Mouse (Mus musculus): ENCODE results near the gene Yif1a.

The Yif1a gene

DNA sequence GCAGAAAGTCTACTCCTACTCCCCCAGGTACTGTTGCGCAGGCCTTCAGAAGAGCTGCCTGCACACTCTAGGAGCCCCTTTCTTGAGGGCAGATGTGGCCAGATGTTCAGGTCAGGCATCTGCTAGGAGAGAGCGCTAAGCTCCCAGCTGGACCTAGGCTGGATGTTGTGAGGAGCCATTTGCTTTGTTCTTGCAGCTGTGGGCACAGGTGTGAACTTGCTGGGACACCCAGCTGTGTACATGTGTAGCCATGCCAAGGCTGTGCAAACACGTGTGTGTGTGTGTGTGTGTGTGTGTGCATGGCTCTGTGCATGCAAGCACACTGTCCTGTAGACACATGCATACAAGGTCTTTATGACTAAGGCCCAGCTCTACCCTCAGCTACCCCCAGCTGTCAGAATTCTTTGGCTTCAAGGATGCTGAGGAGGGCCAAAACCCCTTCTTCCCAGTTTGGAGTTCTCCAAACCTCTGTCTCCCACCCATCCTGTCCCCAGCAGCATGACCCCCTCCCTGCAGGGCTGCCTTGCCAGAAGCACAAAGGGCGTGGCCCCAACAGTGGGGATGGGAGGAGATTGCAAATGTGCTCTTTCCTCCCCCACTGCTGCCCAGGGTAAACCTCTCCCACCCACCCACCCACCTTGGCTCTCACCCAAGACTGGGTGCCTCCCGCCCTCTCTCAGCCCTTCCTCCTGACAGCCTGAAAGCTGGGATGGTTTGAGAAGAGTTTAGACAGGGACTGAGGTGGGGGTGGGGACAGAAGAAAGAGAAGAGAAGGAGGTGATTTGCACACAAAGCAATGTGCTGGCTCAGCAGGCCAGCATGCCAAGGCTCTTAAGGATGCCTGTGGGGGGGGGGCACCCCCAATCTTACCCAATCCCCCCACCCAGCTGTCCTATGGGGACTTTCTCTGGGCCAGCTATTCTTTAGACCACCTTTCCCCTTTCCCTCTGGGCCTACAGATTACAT is 27.7 kb upstream of the Yif1a start:
- DNase-seq = no peak

DNA sequence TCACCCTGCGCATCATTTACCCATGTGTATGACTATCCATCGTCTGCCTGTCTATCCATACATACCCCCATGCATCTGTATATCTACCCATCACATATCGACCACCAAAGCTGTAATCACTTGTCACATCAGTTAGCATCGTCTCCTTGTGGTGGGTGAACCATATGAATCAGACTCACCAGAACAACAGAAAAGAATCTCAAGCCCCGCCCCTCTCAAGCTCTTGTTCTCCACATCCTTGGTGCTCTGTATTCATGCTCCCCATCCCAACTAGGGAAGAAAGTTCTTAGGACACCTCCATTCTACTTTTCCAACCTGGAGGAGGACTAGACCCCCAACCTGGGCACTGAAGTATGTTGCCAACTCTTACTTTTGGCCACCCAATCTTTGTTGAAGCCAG is 26.3 kb upstream of the Yif1a start:
- DNase-seq = no peak

DNA sequence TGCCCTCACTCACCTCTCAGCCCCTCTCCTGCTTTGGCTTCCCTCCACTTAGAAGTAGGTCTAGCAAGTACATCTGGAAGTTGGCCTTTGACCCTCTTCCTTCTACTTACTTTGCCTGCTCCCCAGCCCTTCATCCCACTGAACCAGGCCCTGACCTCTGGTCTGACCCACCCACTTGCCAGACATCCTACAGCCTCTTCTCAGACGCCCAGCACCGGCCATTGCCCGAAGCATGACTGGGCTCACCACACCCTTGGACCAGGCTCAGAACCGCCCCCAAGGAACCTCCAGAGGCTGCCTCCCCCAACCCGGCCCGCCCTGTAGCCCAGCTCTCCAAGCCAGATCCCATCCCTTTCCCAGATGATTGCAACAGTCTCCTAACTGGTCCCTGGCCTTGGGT is 25.9 kb upstream of the Yif1a start:
- no peak for DNase-seq

DNA sequence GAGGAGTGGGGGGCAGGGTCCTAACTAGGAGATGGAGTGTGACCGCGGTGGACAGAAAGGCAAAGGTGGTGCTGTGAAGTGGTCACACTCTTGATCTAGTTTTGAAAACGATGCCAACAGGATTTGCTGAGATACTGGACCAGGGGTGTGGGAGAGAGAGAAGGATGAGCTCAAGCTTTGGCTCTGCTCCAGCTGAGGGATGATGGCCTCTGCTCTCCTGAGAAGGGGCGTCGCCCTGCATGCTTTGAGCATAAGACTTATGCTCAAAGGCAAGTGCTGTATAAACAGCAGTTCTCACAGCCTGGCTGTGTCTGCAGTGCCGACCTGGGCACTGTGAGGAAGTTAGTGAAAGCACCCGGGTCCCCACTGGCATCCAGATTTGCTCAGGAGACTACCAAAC is 23.2 kb upstream of the Yif1a start:
- DNase-seq = no peak

DNA sequence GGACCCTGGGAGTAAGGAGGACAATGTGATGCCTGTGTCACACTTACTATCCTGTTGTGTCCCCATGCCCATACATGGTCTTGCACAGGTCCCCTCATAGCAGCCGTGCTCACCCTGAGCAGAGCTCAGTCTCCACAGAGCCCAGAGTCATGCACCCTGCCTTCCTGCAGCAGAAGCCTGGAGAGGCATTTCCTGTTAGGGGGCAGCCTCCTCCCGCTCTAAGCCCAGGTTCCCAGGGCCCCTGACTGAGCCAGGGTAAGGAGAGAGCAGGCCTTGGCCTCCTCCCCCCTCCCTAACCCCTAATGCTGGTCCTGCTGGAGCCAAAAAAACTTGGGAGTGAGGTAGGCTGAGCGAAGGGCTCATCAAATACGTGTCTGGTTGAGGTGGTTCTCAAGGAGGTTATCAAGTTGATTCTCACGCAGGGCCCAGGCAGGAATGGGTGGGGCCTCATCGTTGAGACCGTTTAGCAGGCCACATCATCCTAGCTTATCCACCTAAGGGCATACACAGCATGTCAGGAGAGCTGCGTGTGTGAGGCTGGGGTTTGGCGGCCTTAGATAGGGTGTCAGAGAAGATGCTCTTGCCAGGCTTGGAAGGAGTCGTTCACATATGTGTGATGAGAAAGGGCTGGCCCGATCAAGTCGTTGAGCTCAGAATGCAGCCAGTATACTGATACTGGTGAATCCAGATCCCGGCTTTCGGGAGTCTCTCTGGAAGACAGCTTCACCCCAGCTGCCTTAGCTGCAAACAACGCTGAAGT is 21.1 kb upstream of the Yif1a start:
- DNase-seq = peak; percentile 28

DNA sequence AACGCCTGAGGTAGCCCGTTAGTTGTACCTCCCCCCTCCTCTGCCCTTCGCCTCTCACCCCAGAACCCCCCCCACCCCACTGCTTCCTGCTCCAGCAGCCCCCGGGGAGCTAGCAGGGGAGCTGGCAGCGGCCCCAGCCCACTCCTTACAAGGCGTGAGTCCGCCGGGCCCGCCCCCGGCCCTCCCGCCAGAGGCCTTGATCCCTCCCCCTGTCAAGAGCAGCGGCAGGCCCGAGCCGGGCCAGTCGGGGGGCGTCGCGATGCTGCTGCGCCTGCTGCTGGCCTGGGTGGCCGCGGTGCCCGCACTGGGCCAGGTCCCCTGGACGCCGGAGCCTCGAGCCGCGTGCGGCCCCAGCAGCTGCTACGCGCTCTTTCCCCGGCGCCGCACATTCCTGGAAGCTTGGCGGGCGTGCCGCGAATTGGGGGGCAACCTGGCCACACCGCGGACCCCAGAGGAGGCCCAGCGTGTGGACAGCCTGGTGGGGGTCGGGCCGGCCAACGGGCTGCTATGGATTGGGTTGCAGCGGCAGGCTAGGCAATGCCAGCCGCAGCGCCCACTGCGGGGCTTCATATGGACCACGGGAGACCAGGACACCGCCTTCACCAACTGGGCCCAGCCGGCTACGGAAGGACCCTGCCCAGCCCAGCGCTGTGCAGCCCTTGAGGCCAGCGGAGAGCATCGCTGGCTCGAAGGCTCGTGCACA is 20.3 kb upstream of the Yif1a start, which contains the start of gene Cd248:
Gene Cd248 (plus strand): TSS at position 212 of the 703 bp plus-strand sequence.
- peak; percentile 42 for DNase-seq

DNA sequence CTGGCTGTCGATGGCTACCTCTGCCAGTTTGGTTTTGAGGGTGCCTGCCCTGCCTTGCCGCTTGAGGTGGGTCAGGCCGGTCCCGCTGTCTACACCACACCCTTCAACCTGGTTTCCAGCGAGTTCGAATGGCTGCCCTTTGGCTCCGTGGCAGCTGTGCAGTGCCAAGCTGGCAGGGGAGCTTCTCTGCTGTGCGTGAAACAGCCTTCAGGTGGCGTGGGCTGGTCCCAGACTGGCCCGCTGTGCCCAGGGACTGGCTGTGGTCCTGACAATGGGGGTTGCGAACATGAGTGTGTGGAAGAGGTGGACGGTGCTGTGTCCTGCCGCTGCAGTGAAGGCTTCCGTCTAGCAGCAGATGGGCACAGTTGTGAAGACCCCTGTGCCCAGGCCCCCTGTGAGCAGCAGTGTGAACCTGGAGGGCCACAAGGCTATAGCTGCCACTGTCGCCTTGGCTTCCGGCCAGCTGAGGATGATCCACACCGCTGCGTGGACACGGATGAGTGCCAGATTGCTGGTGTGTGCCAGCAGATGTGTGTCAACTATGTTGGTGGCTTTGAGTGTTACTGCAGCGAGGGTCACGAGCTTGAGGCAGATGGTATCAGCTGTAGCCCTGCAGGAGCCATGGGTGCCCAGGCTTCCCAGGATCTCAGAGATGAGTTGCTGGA is 19.6 kb upstream of the Yif1a start:
- DNase-seq = peak; percentile 52

DNA sequence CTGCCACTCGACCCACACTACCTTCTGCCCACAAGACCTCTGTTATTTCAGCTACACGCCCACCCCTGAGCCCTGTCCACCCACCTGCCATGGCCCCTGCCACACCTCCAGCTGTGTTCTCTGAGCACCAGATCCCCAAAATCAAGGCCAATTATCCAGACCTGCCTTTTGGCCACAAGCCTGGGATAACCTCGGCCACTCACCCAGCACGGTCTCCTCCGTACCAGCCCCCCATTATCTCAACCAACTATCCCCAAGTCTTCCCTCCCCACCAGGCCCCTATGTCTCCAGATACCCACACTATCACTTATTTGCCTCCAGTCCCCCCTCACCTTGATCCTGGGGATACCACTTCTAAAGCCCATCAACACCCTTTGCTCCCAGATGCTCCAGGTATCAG is 18.9 kb upstream of the Yif1a start:
- peak; percentile 36 for DNase-seq

DNA sequence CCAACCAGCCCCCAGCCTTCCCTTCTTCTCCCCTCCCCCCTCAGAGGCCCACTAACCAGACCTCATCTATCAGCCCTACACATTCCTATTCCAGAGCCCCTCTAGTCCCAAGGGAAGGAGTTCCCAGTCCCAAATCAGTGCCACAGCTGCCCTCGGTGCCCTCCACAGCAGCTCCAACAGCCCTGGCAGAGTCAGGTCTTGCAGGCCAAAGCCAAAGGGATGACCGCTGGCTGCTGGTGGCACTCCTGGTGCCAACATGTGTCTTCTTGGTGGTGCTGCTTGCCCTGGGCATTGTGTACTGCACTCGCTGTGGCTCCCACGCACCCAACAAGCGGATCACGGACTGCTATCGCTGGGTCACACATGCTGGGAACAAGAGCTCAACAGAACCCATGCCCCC is 18.4 kb upstream of the Yif1a start:
- peak; percentile 34 for DNase-seq

DNA sequence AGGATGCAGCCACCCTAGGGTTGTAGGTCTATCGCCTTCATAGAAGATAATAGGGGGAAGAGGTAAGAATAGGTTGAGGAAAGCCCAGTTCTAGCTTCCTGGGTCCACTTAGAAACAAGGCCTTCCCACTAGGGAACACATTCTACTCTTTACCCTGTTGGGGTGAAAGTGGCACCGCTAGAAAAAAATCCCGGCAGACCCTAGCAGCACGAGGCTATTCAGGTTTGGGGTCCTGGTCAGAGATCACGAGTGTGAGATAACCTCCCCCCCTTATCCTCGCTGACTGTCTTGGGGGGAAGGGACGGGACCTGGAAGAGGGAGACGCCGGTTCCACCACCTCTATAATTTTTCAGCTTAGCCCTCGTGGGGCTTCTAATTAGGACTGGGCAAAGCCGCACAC is 17.3 kb upstream of the Yif1a start:
- DNase-seq = peak; percentile 41

DNA sequence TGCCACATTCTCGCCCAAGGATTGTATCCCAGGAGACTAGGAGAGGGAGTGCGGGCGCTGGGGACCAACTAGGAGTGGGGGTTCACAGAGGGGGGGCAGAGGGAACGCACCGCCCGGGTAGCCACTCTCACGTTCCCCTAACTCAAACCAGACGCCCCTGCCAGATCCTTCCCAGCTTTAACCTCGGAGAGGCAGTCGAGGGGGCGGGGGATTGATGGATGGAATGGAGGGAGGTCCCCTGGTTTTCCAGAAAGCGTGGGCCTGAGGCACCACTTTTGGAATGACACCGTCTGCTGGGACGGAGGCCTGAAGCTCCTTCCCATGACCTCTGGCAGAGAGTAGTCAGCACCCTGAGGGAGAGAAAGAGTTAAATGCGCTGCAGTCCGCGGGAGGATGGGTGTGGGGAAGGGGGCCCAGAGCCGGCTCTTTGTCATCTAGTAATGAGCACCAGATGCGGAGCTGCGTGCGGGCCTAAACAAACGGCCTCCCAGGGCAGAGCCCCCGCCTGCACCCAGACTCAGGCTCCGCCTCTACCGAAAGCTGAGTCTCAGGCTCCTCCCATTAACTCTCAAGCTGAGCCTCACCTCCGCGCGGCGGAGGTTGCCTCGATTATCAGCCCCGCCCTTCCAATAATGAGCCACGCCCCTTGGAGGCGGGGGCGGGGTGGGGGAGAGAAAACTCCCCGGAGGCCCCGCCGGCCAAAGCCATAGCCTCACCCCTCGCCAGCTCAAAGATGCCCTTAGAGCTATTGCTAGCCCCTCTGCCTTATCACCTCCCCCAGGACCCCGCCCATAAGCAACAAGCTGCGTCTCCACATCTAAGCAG is 16.6 kb upstream of the Yif1a start:
- DNase-seq = peak; percentile 71

DNA sequence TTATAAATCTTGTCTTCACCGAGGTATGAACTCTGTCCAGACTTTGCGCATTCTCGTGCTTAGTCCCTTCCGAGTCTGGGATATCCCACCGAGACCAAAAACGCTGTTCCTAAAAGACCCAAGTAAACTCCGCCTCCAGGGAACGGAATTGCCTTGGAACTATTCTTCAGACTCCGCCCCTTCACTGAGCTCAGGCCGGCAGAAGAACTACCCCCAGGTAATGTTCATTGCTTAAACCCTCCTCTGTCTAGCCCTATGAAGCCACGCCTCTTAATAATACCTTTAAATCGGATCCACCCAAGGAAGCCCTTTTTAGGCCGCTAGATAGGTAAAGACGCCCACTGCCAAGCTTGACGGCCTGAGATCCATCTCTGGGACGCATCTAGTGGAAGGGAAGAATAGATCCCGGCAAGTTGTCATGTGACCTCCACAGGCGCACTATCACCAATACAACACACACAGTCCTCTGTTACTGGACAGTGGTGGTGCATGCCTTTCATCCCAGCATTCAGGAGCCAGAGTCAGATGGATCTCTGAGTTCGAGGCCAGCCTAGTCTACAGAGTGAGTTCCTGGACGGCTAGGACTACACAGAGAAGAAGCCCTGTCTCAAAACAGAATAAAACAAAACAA is 15.8 kb upstream of the Yif1a start:
- DNase-seq = peak; percentile 34

DNA sequence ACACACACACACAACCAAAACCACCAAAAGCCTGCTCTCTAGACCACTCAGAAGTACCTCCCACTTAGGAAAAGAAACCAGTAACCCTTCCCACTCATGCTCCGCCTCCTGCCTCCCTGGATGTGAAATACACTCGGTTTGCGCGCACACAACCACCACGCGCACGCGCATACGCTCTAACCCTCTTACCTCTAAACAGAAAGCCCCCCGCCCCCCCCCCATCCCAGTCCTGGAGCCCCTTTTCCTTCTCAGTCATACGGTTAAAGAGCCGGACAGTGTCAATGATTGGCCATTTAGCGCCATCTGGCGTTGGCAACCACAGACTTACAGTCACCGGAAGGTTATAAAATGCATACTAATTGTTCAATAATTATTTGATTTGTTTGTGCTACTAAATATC is 15.3 kb upstream of the Yif1a start:
- peak; percentile 47 for DNase-seq

DNA sequence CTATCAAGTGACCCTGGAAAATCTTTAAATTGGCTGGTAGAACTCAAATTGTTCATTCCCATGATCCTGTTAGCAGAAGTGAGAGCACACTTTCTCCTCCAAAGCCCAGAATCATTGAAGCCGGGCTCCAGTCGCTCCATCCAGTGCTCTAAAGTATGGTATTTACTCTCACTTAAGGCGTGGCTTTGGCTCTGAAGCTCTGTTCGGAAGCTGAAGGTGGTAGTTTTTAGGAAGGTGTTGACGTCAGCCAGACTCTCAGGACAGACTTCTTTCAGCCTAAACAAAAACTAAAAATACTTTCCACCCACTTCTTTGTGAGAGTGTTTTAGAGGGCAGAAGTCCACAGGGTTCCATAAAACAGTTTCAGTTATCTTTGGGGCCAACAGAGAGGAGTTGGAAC is 14.8 kb upstream of the Yif1a start:
- no peak for DNase-seq

DNA sequence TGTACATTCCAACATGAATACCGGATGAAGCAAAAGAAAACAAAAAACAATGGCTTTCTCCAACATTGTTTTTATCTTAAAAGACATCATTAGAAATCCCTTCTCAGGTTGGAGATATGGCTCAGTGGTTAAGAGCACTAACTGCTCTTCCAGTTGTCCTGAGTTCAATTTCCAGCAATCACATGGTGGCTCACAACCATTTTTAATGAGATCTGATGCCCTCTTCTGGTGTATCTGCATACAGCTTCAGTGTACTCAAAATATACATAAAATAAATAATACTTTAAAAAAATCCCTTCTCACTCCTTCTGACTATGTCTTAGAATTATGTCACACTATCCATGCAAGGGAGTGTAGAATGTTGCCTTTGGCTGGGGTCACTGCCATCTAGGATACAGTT is 9.1 kb upstream of the Yif1a start:
- DNase-seq = no peak

DNA sequence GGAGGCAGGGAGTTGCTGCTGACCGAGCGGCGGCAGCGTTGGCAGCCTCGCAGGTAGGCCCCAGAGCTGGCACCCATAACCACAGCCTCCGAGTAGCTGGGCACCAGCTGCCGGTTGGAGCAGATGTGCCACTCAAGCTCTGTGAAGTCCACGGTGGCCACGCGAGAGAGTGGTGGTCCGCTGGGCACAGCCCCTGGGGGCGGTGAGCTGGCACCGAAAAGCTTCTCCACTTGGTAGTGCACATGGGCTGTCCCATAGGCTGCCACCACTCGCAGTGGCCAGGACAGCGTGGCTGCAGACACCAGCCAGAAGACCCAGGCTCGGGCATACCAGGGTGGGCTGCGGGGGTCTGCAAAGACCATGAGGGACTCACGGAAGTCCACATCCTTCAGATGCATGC is 6.3 kb upstream of the Yif1a start:
- peak; percentile 62 for DNase-seq

DNA sequence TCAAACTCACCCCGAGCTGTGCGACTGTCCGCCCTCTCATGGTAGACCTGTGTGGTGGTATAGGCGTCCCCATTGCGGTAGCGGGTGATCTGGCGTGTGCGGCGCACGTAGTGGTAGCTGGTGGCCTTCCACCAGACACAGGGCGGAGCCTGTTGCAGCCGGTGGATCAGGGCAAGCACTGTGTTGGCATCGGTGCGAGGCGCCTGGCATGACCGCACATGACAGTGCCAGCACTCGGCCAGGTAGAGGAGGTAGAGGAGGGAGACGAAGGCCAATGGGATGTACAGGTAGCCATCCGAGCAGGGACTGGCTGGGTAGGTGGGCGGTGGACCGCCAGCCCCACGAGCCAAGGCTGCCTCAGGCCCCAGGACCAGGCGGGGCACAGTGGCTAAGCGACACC is 5.7 kb upstream of the Yif1a start:
- peak; percentile 72 for DNase-seq

DNA sequence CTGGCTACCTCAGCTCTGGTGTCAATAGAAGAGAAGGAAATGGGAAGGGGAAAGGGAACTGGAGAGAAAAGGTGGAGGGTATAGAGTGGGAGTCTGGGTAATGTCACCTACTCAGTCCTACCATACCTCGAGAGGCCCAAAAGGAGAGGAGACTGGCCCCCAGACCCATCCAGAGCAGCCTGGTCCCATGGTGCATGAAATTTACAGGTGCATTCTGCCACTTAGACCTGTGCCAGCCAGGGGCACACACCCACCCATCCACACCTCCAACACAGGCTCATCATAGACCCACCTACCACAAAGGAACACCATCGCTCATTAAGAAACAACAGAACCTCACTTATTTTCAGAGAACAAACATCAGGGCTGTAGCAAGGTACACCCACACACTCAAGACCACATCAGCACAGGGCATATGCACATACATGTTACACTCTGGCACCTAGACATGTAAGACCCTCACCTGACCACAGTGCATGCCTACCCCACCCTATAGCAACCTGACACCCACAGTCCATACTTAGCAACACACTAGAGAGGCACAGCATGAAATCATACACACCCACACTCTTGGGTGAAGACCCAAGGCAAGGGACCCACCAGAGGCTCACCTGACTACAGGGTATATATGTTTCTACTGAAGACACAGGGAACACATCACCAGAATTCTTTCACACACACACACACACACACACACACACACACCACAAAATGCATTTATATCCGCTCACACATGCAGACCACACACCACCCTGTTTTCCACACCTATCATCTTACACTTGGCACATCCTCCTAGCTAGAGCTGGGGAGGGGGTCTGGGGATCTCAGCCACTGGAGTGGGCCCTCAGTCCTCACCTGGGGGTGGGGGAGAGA is 4.1 kb upstream of the Yif1a start:
- DNase-seq = peak; percentile 57

DNA sequence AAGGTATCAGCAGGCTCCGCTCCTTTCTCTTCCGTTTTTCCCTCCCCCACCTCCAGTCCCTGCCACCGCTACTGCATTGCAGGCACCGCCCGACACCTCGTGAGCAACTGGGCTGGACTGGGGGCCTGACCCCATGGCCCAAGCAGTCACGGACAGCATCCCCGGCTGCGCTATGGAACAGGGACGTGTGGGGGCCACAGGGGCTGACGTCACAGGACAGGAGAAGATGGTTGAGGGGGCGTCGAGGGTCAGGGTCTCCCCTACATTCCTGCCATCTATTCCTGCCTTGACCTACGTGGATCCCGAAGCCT is 3.5 kb upstream of the Yif1a start:
- DNase-seq = no peak

DNA sequence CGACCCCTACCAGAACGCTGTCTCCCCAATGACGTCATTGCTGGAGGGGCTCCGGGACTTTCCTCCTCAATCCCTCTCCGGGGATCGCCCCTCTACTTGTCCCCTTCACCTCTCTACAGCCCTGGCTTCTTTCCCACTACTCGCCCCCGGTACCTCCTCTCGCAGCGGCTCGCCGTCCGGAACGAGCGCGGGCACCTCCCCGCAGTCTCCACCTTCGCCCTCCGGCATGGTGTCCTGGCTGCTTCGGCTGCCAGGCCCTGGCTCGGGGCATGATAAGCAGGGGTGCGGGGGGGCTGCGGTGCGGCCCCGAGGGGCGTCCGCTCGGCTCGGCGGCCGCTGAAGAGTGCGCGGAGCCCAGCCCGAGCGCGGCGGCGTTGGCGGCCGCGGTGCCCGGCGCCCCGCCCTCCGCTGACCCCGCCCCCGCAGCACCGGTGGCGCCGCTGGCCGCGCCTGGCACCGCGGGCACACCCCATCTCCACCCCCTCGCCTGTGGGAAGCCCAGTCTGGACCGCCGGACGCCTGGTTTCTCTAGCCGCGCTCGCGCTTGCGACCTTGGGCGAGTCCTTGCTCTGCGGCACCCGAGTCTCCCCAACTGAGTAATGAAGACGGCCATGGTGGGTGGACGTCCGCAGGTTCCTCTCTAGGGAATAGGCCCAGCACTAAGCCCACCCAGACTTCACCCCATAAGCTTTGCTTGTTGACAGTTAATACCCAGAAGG is 3.0 kb upstream of the Yif1a start, which contains the start of gene Tmem151a:
Gene Tmem151a (minus strand): TSS at position 387 of the 719 bp plus-strand sequence.
- DNase-seq = peak; percentile 84

Data from cerebellum, adult 9-11 months (tissue).